Mouse (Mus musculus) testis, postnatal 10 days (tissue): ENCODE measurements around the gene Foxj2.

Source experiments
- DNase-seq: peaks from one replicate; pipeline ENCODE4 v3.0.0; 2021; ENCODE audit warnings: low spot score

The Foxj2 gene

GRCm38 (mm10) chr6:122873871-122874719, 54.4 kb downstream of the Foxj2 start, which contains the start of gene Necap1:
Gene Necap1 (plus strand): TSS chr6:122874474.
- peak; percentile 99 for DNase-seq

- no peak for DNase-seq
Measured at GRCm38 (mm10) chr6:122874720-122875389, 55.1 kb downstream of the Foxj2 start.

GRCm38 (mm10) chr6:122879141-122879735, 59.5 kb downstream of the Foxj2 start:
- no peak for DNase-seq

GRCm38 (mm10) chr6:122879781-122880505, 60.2 kb downstream of the Foxj2 start:
- DNase-seq, result no peak

- no peak for DNase-seq
Measured at GRCm38 (mm10) chr6:122881287-122881686, 61.6 kb downstream of the Foxj2 start.

GRCm38 (mm10) chr6:122883603-122884002, 63.9 kb downstream of the Foxj2 start:
- peak; percentile 19 for DNase-seq

- peak; percentile 12 for DNase-seq
Measured at GRCm38 (mm10) chr6:122889599-122889998, 69.9 kb downstream of the Foxj2 start.

- DNase-seq, result peak; percentile 83
Measured at GRCm38 (mm10) chr6:122892442-122893049, 72.8 kb downstream of the Foxj2 start.
